Mouse (Mus musculus) stomach, embryonic 16.5 days (tissue): ENCODE data around the gene Chst15. TPM values are rescaled to one million over a fixed set of nuclear protein-coding genes. Genes with fewer than 3 reads are reported as not detected.

Experiments
- ATAC-seq: fragments of 200-750 bp; cut with Nextera tagmentation; 2 replicates; pipeline ENCODE4 v1.8.0; 2017; ENCODE audit warnings: moderate number of reproducible peaks, moderate TSS enrichment; ENCODE audit not compliant: insufficient read depth, low FRiP score
- H3K27ac ChIP-seq: fragments of 300-500 bp; sonication (generic); 2 replicates; pipeline ENCODE4 v1.5.1; 2014; ENCODE audit warnings: low read length
- H3K27me3 ChIP-seq: fragments of 300-500 bp; sonication (generic); 2 replicates; pipeline ENCODE4 v1.6.1; 2014; ENCODE audit warnings: low read length, control low read depth, mixed read lengths; ENCODE audit not compliant: control insufficient read depth, insufficient read depth
- H3K36me3 ChIP-seq: fragments of 300-500 bp; sonication (generic); 2 replicates; pipeline ENCODE4 v1.6.1; 2014; ENCODE audit warnings: low read length; ENCODE audit not compliant: control insufficient read depth, insufficient read depth
- H3K4me1 ChIP-seq: fragments of 300-500 bp; sonication (generic); 2 replicates; pipeline ENCODE4 v1.6.1; 2014; ENCODE audit warnings: low read length, control low read depth, mixed read lengths; ENCODE audit not compliant: control insufficient read depth, insufficient read depth
- H3K4me2 ChIP-seq: fragments of 300-500 bp; sonication (generic); 2 replicates; pipeline ENCODE4 v1.6.1; 2014; ENCODE audit warnings: low read depth, low read length, mixed read lengths
- H3K4me3 ChIP-seq: fragments of 300-500 bp; sonication (generic); replicated peaks from 2 replicates; pipeline ENCODE4 v1.5.1; 2014; ENCODE audit warnings: mild to moderate bottlenecking, low read length
- H3K9ac ChIP-seq: fragments of 300-500 bp; sonication (generic); 2 replicates; pipeline ENCODE4 v1.6.1; 2014; ENCODE audit warnings: low read length
- H3K9me3 ChIP-seq: fragments of 300-500 bp; sonication (generic); replicated peaks from 2 replicates; pipeline ENCODE4 v1.6.1; 2016; ENCODE audit warnings: low read length, control low read depth; ENCODE audit not compliant: control insufficient read depth
- WGBS: fragments of 180-500 bp; shearing (Covaris S2); extraction: QIAGEN DNeasy Blood & Tissue Kit; methylation state at CpG from one replicate; pipeline ENCODE4 v1.1.7; 2014; 5-methylcytosine and 5-hydroxymethylcytosine counted together
- polyA plus RNA-seq: library from polyadenylated mRNA; unstranded; fragments of >200 nt; fragmentation: Nextera tagmentation; extraction: Ambion mirVana; gene quantifications from 2 replicates; pipeline ENCODE4 v1.2.1, GENCODE M21; 2015

The Chst15 gene
- polyA plus RNA-seq, 1 experiment from 2014 or later = 25.5 TPM

- peaks cover 9% of the 10 kb centered on the region for H3K4me1 ChIP-seq
- H3K9ac ChIP-seq = no peak overlapping the region
- no peaks in the 10 kb centered on the region for H3K27me3 ChIP-seq
- no peak for ATAC-seq
- H3K4me3 ChIP-seq = no peak overlapping the region
- H3K4me2 ChIP-seq = no peak overlapping the region
- H3K36me3 ChIP-seq = no peaks in the 10 kb centered on the region
- no peak overlapping the region for H3K27ac ChIP-seq
- 69% methylated on average over 3 of the region's 3 CpGs for WGBS
- no peaks in the 10 kb centered on the region for H3K9me3 ChIP-seq
Observed at GRCm38 (mm10) chr7:132278658-132279057, 38.4 kb downstream of the Chst15 start.

- Histone ChIP-seq H3K4me3 (no peak overlapping the region), H3K4me1 (peaks cover 2% of the 10 kb centered on the region; the same call in 1 of the 2 replicates), H3K4me2 (no peak overlapping the region), H3K9me3 (no peaks in the 10 kb centered on the region), H3K9ac (no peak overlapping the region), H3K27ac (no peak overlapping the region), H3K27me3 (no peaks in the 10 kb centered on the region), H3K36me3 (no peaks in the 10 kb centered on the region)
- WGBS = 86% methylated on average over 5 of the region's 5 CpGs
- ATAC-seq = no peak
Observed at GRCm38 (mm10) chr7:132276287-132276686, 40.7 kb downstream of the Chst15 start.

GRCm38 (mm10) chr7:132273741-132274513 is 43.1 kb downstream of the Chst15 start:
- peak overlapping the region; percentile 60 for H3K27ac ChIP-seq
- H3K4me2 ChIP-seq = no peak overlapping the region
- H3K36me3 ChIP-seq = peaks cover 4% of the 10 kb centered on the region; the same call in 1 of the 2 replicates
- no peaks in the 10 kb centered on the region for H3K9me3 ChIP-seq
- H3K4me3 ChIP-seq = no peak overlapping the region
- no peak overlapping the region for H3K9ac ChIP-seq
- peaks cover 2% of the 10 kb centered on the region; the same call in 1 of the 2 replicates for H3K4me1 ChIP-seq
- WGBS = 61% methylated on average over 2 of the region's 2 CpGs
- H3K27me3 ChIP-seq = no peaks in the 10 kb centered on the region
- ATAC-seq = no peak

- ATAC-seq = no peak
- Histone ChIP-seq H3K9me3 (no peaks in the 10 kb centered on the region), H3K4me2 (no peak overlapping the region), H3K27ac (no peak overlapping the region), H3K4me3 (no peak overlapping the region), H3K9ac (no peak overlapping the region), H3K4me1 (peaks cover 2% of the 10 kb centered on the region; the same call in 1 of the 2 replicates), H3K36me3 (peaks cover 4% of the 10 kb centered on the region; the same call in 1 of the 2 replicates), H3K27me3 (no peaks in the 10 kb centered on the region)
- WGBS = 94% methylated on average over 5 of the region's 5 CpGs
Observed at GRCm38 (mm10) chr7:132272984-132273383, 44.0 kb downstream of the Chst15 start.

- ATAC-seq = no peak
Observed at GRCm38 (mm10) chr7:132270364-132270763, 46.7 kb downstream of the Chst15 start.

GRCm38 (mm10) chr7:132269661-132270060 is 47.4 kb downstream of the Chst15 start:
- Histone ChIP-seq H3K36me3 (peaks cover 13% of the 10 kb centered on the region; the same call in 1 of the 2 replicates), H3K27me3 (no peaks in the 10 kb centered on the region), H3K9me3 (no peaks in the 10 kb centered on the region), H3K4me2 (no peak overlapping the region), H3K4me1 (no peaks in the 10 kb centered on the region), H3K9ac (no peak overlapping the region), H3K4me3 (no peak overlapping the region), H3K27ac (no peak overlapping the region; the same call in 1 of the 2 replicates)
- ATAC-seq = no peak
- 68% methylated on average over 3 of the region's 3 CpGs for WGBS

More at GRCm38 (mm10) chr7:132270364-132270763, 46.7 kb downstream of the Chst15 start:
- no peak overlapping the region for H3K4me3 ChIP-seq
- H3K9me3 ChIP-seq = no peaks in the 10 kb centered on the region
- no peak overlapping the region for H3K4me2 ChIP-seq
- H3K27ac ChIP-seq = peak overlapping the region; percentile 19; the same call in 1 of the 2 replicates
- 67% methylated on average over 8 of the region's 8 CpGs for WGBS
- no peak overlapping the region for H3K9ac ChIP-seq
- no peaks in the 10 kb centered on the region; the same call in 1 of the 2 replicates for H3K4me1 ChIP-seq
- peaks cover 13% of the 10 kb centered on the region; the same call in 1 of the 2 replicates for H3K36me3 ChIP-seq
- no peaks in the 10 kb centered on the region for H3K27me3 ChIP-seq

- Histone ChIP-seq H3K36me3 (peaks cover 13% of the 10 kb centered on the region; the same call in 1 of the 2 replicates), H3K4me3 (no peak overlapping the region), H3K9ac (no peak overlapping the region), H3K27me3 (no peaks in the 10 kb centered on the region), H3K27ac (no peak overlapping the region), H3K4me1 (peaks cover 4% of the 10 kb centered on the region; the same call in 1 of the 2 replicates), H3K9me3 (no peaks in the 10 kb centered on the region), H3K4me2 (no peak overlapping the region)
- 86% methylated on average over 4 of the region's 4 CpGs for WGBS
- no peak for ATAC-seq
Observed at GRCm38 (mm10) chr7:132267721-132268498, 49.1 kb downstream of the Chst15 start.

- Histone ChIP-seq H3K27ac (no peak overlapping the region), H3K9ac (no peak overlapping the region), H3K27me3 (no peaks in the 10 kb centered on the region), H3K36me3 (peaks cover 9% of the 10 kb centered on the region; the same call in 1 of the 2 replicates), H3K4me2 (no peak overlapping the region), H3K4me3 (no peak overlapping the region), H3K9me3 (no peaks in the 10 kb centered on the region), H3K4me1 (peaks cover 15% of the 10 kb centered on the region)
- no peak for ATAC-seq
- WGBS = 74% methylated on average over 3 of the region's 3 CpGs
Observed at GRCm38 (mm10) chr7:132264763-132265162, 52.3 kb downstream of the Chst15 start.

GRCm38 (mm10) chr7:132263186-132263585 is 53.8 kb downstream of the Chst15 start:
- no peaks in the 10 kb centered on the region for H3K9me3 ChIP-seq
- no peak overlapping the region for H3K9ac ChIP-seq
- peaks cover 26% of the 10 kb centered on the region for H3K4me1 ChIP-seq
- no peaks in the 10 kb centered on the region for H3K27me3 ChIP-seq
- ATAC-seq = no peak
- H3K27ac ChIP-seq = peak overlapping the region; percentile 34; the same call in 1 of the 2 replicates
- no peak overlapping the region for H3K4me2 ChIP-seq
- no peak overlapping the region for H3K4me3 ChIP-seq
- WGBS = 63% methylated on average over 6 of the region's 6 CpGs
- 0 out of 2 replicates have a peak, but pooled peaks cover 9% of the 10 kb centered on the region for H3K36me3 ChIP-seq
